Mouse (Mus musculus) hindbrain, postnatal 0 days (tissue): ENCODE results near the gene Nags. TPM values are rescaled to one million over a fixed set of nuclear protein-coding genes. Genes with fewer than 3 reads are reported as not detected.

Experiments
- ATAC-seq: fragments of 200-750 bp; cut with Nextera tagmentation; 2 replicates; pipeline ENCODE4 v1.8.0; 2017; ENCODE audit warnings: mild to moderate bottlenecking, moderate TSS enrichment, moderate library complexity
- DNase-seq: peaks from one replicate; pipeline ENCODE4 v3.0.0-alpha.2; 2015; ENCODE audit warnings: low spot score
- H3K27ac ChIP-seq: fragments of 300-500 bp; sonication (generic); 2 replicates; pipeline ENCODE4 v1.5.1; 2014; ENCODE audit warnings: mild to moderate bottlenecking
- H3K27me3 ChIP-seq: fragments of 300-500 bp; sonication (generic); 2 replicates; pipeline ENCODE4 v1.6.1; 2014; ENCODE audit warnings: low read length, mixed read lengths; ENCODE audit not compliant: insufficient read depth
- H3K36me3 ChIP-seq: fragments of 300-500 bp; sonication (generic); 2 replicates; pipeline ENCODE4 v1.6.1; 2014; ENCODE audit warnings: low read length, mixed read lengths; ENCODE audit not compliant: insufficient read depth
- H3K4me1 ChIP-seq: fragments of 300-500 bp; sonication (generic); 2 replicates; pipeline ENCODE4 v1.6.1; 2014; ENCODE audit warnings: antibody characterized with exemption, low read length, mixed read lengths; ENCODE audit not compliant: insufficient read depth
- H3K4me2 ChIP-seq: fragments of 300-500 bp; sonication (generic); 2 replicates; pipeline ENCODE4 v1.6.1; 2014; ENCODE audit warnings: low read depth, mild to moderate bottlenecking, low read length, moderate library complexity, mixed read lengths
- H3K4me3 ChIP-seq: fragments of 300-500 bp; sonication (generic); 2 replicates; pipeline ENCODE4 v1.5.1; 2014; ENCODE audit warnings: low read length
- H3K9ac ChIP-seq: fragments of 300-500 bp; sonication (generic); replicated peaks from 2 replicates; pipeline ENCODE4 v1.6.1; 2014; ENCODE audit warnings: mild to moderate bottlenecking, low read length, moderate library complexity, mixed read lengths
- H3K9me3 ChIP-seq: fragments of 300-500 bp; sonication (generic); 2 replicates; pipeline ENCODE4 v1.6.1; 2016; ENCODE audit warnings: low read length, mixed read lengths
- CTCF ChIP-seq: IDR thresholded peaks from 2 replicates; pipeline ENCODE4 v1.5.1; 2016; ENCODE audit warnings: antibody characterized with exemption, control low read depth, low read depth
- WGBS: fragments of 180-500 bp; shearing (Covaris S2); extraction: QIAGEN DNeasy Blood & Tissue Kit; methylation state at CpG from one replicate; pipeline ENCODE4 v1.1.7; 2014; 5-methylcytosine and 5-hydroxymethylcytosine counted together
- polyA plus RNA-seq: library from polyadenylated mRNA; unstranded; fragments of >200 nt; fragmentation: Nextera tagmentation; extraction: Ambion mirVana; gene quantifications from 2 replicates; pipeline ENCODE4 v1.2.1, GENCODE M21; 2015
- total RNA-seq: library from RNA; depleted of rRNA; stranded (reverse); fragments of >200 nt; gene quantifications from 2 replicates; pipeline ENCODE4 v1.2.3, GENCODE M21; 2014

Gene Nags
- total and polyA plus RNA-seq, 2 experiments from 2014 or later = 0.09 TPM; not detected in 1

DNA sequence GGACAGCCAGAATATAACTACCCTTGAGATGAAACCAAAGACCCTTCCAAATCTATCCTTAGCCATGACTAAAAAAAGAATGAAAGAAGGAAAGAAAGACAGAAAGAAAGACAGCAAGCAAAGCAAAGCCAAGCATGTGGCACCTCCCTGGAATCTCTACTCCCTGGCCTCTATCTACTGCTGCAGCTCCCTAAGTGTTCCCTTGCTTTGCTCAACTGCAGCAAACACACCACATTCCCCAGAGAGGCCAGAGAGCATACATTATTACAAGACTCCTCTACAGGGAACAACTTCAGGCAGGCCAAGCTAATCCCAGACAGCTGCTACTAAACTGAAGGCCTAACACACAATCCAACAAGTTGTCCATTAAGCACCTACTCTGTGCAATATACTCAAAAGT, 34.5 kb downstream of the Nags start:
- H3K27ac ChIP-seq = no peak overlapping the region
- no peak overlapping the region for H3K4me3 ChIP-seq
- DNase-seq = no peak
- 0 out of 2 replicates have a peak, but pooled peaks cover 7% of the 10 kb centered on the region for H3K4me1 ChIP-seq
- TF ChIP-seq CTCF = no peak
- H3K9ac ChIP-seq = no peak overlapping the region
- ATAC-seq = no peak
- no peak overlapping the region for H3K4me2 ChIP-seq
- H3K27me3 ChIP-seq = no peaks in the 10 kb centered on the region
- H3K9me3 ChIP-seq = no peaks in the 10 kb centered on the region
- peaks cover 26% of the 10 kb centered on the region for H3K36me3 ChIP-seq

DNA sequence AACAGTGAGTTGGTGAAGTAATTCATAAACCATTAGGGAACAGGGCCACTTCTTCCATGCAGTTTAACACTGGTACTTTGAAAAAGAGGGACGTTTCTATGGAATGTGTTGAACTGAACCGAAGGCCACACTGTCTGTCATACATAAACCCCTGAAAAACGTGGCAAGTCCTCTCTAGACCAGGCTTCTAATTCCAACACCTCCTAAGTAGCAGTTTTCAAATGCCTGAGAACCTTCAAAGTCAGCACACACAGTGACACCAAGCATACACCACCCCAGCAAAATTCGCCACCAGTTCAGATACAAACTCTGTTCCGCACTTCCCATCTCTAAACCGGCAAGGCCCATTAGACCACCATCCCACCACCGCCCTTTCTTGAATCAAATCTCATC, 38.9 kb downstream of the Nags start:
- H3K36me3 ChIP-seq = peaks cover 14% of the 10 kb centered on the region
- H3K4me3 ChIP-seq = peak overlapping the region; percentile 88
- H3K27ac ChIP-seq = peak overlapping the region; percentile 97
- no peak for TF ChIP-seq CTCF
- WGBS = 5% methylated on average over 7 of the region's 7 CpGs
- no peak for ATAC-seq
- DNase-seq = no peak
- H3K9me3 ChIP-seq = no peaks in the 10 kb centered on the region
- 0 out of 2 replicates have a peak, but pooled peaks cover 7% of the 10 kb centered on the region for H3K4me1 ChIP-seq
- H3K4me2 ChIP-seq = peak overlapping the region; percentile 74
- no peaks in the 10 kb centered on the region for H3K27me3 ChIP-seq
- peak overlapping the region; percentile 91 for H3K9ac ChIP-seq

DNA sequence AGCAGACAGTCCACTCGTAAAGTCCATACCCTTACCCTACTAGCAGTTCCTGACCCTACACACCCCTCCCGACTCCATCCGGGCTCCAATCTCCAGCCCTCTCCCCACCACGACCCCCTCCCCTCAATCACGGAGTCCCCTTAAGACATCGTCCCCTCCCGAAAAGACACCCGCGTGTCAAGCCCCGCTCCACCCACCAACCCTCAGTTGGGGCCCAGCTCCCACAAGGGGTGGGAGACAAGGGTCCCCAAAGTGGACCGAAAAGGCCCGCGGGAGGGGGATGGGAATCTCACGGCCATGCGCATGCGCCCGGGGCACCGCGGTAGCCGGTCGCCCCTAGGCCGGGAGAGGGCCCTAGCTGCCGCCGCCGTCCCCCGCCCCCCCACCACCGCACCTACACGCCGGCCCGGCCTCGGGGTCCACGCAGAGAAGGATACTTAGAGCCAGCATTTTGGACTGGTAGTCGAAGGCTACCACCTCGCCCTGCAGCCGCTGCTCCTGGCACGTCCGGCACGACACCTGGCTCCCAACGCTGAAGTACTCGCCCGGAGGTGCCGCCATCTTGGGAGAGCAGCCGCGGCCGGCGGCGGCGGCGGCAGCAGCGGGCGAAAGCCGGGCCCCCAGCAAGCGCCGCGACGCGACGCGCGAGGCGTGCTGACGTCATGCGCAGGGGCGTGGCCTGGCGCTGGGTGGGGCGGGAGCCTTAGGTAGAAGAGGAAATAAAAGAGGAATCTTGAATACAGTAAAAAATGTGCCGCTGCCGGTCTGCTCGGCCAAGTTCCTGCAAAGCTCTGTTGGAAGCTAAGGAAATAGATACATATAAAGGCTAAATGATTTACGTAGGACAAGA, 39.6 kb downstream of the Nags start, which contains the start of gene Lsm12:
TSS of gene Lsm12 (minus strand) at position 651 of the 850 bp plus-strand sequence.
- WGBS = 2% methylated on average over 64 of the region's 70 CpGs
- Histone ChIP-seq H3K4me1 (0 out of 2 replicates have a peak, but pooled peaks cover 7% of the 10 kb centered on the region), H3K4me3 (peak within 1 kb of the TSS; percentile 88), H3K27ac (peak within 1 kb of the TSS; percentile 97), H3K9ac (peak within 1 kb of the TSS; percentile 91), H3K4me2 (peak within 1 kb of the TSS; percentile 74), H3K27me3 (no peaks in the 10 kb centered on the region), H3K36me3 (peaks cover 10% of the 10 kb centered on the region), H3K9me3 (no peaks in the 10 kb centered on the region)
- DNase-seq = peak; percentile 97
- 0 out of 2 replicates have a peak, but pooled peaks have one; percentile 4 for TF ChIP-seq CTCF
- peak; percentile 90 for ATAC-seq

DNA sequence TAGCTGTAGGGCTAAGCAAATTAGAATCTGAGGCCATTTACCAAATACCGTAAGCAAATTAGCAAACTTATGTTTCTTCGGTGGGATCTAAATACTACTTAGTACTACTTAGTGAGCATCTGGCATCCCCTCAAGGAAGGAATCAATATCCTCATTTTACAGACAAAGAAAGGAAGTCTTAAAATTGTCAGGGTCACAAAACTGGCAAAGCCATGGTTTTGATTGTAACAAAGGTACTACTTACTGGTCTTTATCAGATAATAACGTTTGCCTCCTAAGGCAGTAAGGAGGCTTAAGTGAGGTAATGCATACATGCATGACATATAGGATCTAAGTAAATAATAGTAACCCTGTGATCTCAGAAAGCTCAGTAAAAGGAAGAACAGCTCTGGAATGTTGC, 40.4 kb downstream of the Nags start:
- 45% methylated on average over 3 of the region's 3 CpGs for WGBS
- Histone ChIP-seq H3K9me3 (no peaks in the 10 kb centered on the region), H3K27ac (peak overlapping the region; percentile 97), H3K36me3 (peaks cover 8% of the 10 kb centered on the region; the same call in 1 of the 2 replicates), H3K4me1 (peaks cover 9% of the 10 kb centered on the region; the same call in 1 of the 2 replicates), H3K9ac (peak overlapping the region; percentile 91; the same call in 1 of the 2 replicates), H3K4me3 (peak overlapping the region; percentile 88), H3K27me3 (no peaks in the 10 kb centered on the region), H3K4me2 (peak overlapping the region; percentile 74)
- TF ChIP-seq CTCF = no peak
- DNase-seq (no peak), ATAC-seq (no peak)

DNA sequence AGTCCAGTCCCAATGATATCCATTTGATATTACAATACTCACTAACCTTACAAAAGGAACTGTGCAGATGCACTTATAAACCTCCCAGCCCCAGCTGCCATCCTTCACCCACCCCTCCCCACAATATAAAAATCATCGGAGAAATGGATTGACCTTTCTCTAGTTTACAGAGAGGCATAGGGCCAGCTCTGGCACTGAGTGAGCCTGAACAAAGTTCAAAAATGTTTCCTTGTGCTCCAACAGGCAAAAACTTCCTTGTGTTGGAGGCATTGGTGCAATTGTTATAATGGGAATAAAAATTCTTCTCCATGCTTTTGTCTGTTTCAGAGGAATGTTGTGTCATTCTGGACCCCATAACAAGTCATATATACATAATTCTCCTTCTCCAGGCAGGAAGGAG, 40.9 kb downstream of the Nags start:
- H3K36me3 ChIP-seq = peaks cover 3% of the 10 kb centered on the region; the same call in 1 of the 2 replicates
- no peak overlapping the region for H3K27ac ChIP-seq
- no peak overlapping the region for H3K9ac ChIP-seq
- H3K9me3 ChIP-seq = no peaks in the 10 kb centered on the region
- H3K4me3 ChIP-seq = no peak overlapping the region
- peaks cover 10% of the 10 kb centered on the region; the same call in 1 of the 2 replicates for H3K4me1 ChIP-seq
- no peak overlapping the region for H3K4me2 ChIP-seq
- no peak for TF ChIP-seq CTCF
- 81% methylated on average over 1 of the region's 1 CpGs for WGBS
- no peaks in the 10 kb centered on the region for H3K27me3 ChIP-seq
- ATAC-seq (no peak), DNase-seq (no peak)

DNA sequence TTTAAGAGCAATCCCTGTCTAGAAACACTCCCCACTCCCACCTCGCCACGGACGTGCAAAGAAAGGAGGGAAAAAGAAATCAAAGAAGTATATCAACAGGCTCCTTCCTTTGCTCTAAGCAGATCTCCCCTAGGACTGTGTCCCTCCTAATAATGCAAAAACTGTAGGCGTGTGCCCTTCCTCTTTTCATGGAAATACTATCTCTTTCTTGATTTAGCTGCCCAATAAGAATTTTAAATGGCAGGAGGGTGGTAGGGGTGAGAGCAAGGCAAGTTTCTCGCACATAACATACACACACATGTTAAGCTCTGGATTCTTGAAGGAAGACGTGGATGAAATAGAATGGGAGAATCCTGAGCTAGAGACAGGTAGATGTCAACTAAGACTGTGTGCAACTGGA, 43.7 kb downstream of the Nags start:
- no peak for ATAC-seq
- peak overlapping the region; percentile 84 for H3K4me2 ChIP-seq
- H3K27me3 ChIP-seq = no peaks in the 10 kb centered on the region
- H3K4me3 ChIP-seq = peak overlapping the region; percentile 49
- no peak overlapping the region; the same call in 1 of the 2 replicates for H3K9ac ChIP-seq
- peak overlapping the region; percentile 71 for H3K27ac ChIP-seq
- H3K9me3 ChIP-seq = no peaks in the 10 kb centered on the region
- no peak for TF ChIP-seq CTCF
- WGBS = 66% methylated on average over 6 of the region's 6 CpGs
- DNase-seq = no peak
- H3K4me1 ChIP-seq = peaks cover 4% of the 10 kb centered on the region; the same call in 1 of the 2 replicates
- 0 out of 2 replicates have a peak, but pooled peaks cover 7% of the 10 kb centered on the region for H3K36me3 ChIP-seq
